Mouse (Mus musculus): Measurements from ENCODE around the gene Klhl18.

- TF ChIP-seq MAZ (IDR thresholded peaks at IDR 0.05; ENCODE audit: low read depth, low read length) (no peak), CTCF (IDR thresholded peaks at IDR 0.05 in 2 of 3, conservative IDR thresholded peaks at IDR 0.05 in 1 of 3; ENCODE audit: control insufficient read depth in 1 of 3, insufficient read depth in 1 of 3, low read depth in 2 of 3, low read length in 3 of 3, poor library complexity in 1 of 3, severe bottlenecking in 1 of 3) (no peak), SIN3A (IDR thresholded peaks at IDR 0.05; ENCODE audit: low read length) (no peak), KAT2A (conservative IDR thresholded peaks at IDR 0.05; ENCODE audit: low read depth, low read length) (no peak)
Observed at GRCm38 (mm10) chr9:110477951-110478350, 1.5 kb upstream of the Klhl18 start.

All from MEL (cell line).